Mouse (Mus musculus) left cerebral cortex, adult 2 months (tissue): Measurements from ENCODE around the gene Dock1. TPM values are rescaled to one million over a fixed set of nuclear protein-coding genes. Genes with fewer than 3 reads are reported as not detected.

Experiments used
- DNase-seq, 2 experiments: peaks; one replicate each; pipeline ENCODE4 v3.0.0; 2021 to 2022; ENCODE audit warnings: low spot score in 2 of 2, mixed read lengths in 1 of 2; ENCODE audit errors: extremely low spot score in 1 of 2
- H3K27ac ChIP-seq: fragments of 200-600 bp; 2 replicates; pipeline ENCODE4 v1.8.1; 2022
- H3K4me3 ChIP-seq: fragments of 200-600 bp; 2 replicates; pipeline ENCODE4 v1.8.1; 2022
- CTCF ChIP-seq: fragments of 200-600 bp; IDR thresholded peaks from 2 replicates; pipeline ENCODE4 v1.8.1; 2022; ENCODE audit warnings: antibody characterized with exemption, mild to moderate bottlenecking, moderate library complexity
- intact Hi-C: fragments of 180-260 bp; cut with DNase I; formaldehyde crosslinking; loops from one replicate; pipeline ENCODE4 v1.15.1; 2025
- total RNA-seq, 2 experiments: library from RNA; stranded (reverse); gene quantifications; 2 replicates each; pipeline ENCODE4 v1.2.3; 2021

Dock1 gene
- total RNA-seq, 2 experiments from 2014 or later, result 21.7 to 22.4 TPM

DNA sequence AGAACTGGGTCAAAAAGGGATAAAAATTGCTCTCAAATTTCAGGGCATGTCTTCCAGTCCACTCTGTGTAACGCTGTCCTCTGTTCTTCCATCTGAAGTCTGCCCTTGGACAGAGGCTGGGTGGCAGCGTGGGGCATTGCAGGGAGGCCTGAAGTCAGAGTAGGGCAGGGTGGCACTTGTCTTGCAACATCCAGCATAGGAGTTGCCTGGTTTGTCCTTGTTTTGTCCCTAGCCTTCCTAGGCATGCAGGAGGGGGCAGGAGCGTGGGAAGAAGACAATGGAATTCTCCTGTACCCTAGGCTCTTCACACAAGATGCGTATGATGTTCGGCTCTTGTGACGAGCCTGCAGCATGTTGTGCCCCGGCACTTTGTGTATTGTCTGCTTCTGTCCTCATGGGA is 273.2 kb downstream of the Dock1 start:
- Histone ChIP-seq H3K27ac (no peak overlapping the region), H3K4me3 (no peak overlapping the region)
- no peak for DNase-seq
- intact Hi-C loops, result no loop called here
- TF ChIP-seq CTCF, result no peak

DNA sequence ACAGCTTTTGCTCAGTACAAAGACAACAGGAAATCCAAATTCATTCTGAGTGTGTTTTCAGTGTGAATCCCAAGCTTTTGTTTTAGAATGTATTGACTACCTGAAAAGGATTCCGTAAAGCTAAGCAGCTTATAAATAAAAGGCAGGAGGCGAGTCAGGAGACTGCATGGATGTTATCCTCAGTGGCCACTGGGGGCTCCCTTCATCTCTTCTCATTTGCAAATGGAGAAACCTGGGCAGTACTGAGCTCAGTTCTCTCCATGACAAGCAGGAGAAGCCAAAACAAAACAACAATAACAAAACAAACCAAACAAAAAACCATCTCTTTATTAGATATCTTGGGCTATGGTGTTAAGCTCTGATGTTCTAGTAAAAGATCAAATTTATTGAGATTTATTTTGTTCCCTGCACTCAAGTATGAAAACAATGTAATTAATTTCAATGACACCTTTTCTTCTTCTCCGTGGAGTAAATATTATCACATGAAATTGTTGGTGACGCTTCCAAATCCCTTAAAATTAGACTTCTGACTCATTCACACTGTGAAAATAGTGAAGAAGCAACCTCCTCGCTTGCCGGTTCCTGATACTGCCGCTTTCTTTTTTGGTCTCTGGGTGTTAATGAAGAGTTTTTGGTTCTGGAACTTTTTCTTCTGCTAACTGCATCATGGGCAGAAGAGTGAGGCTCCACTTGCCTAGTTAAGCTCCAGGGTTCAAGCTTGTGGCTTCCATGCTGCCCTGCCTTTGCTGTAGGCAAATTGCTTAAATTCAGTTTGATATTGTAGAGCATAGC is 275.7 kb downstream of the Dock1 start:
- no peak for DNase-seq
- TF ChIP-seq CTCF, result peak; percentile 58
- H3K4me3 ChIP-seq, result no peak overlapping the region
- H3K27ac ChIP-seq, result no peak overlapping the region
- intact Hi-C loops, result no loop called here

DNA sequence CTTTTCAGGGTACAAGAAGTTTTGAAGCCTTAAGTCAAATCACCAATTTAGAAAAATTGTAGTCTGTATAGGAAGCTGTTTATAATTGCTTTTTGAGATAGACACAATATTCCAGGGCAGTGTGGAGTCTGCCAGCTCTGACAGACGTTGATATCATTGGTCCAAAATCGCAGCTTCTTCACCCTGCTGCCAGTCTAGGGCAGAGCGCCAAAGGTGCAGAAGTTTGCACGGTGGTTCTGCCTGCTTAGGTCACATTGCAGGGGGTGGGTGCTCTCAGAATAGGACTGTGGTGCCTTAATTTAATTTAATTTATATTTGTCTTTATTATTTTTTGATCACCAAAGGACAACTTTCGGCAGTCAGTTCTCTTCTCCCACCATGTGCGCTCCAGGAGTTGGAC is 288.6 kb downstream of the Dock1 start:
- intact Hi-C loops, result no loop called here
- H3K27ac ChIP-seq, result no peak overlapping the region
- no peak for TF ChIP-seq CTCF
- H3K4me3 ChIP-seq, result no peak overlapping the region
- DNase-seq, result no peak

DNA sequence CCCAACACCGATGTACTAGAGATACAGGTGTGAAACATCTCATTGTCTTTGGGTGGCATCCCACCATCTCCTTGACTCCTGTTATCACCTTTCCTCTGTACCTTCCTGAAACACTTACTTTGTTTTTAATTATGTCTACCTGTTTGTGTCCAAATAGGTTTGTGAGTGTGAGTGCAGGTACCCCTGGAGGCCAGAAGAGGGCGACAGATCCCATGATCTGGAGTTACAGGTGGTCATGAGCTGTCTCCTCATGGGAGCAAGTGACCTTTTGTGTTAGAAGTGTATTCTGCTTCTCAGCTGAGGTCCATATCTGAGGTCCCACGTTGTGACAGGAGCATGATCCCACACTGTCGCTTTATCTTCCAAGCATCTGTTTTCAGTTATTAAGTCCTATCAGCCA is 290.4 kb downstream of the Dock1 start:
- TF ChIP-seq CTCF, result peak; percentile 52
- no peak overlapping the region for H3K27ac ChIP-seq
- no peak overlapping the region for H3K4me3 ChIP-seq
- no peak for DNase-seq
- intact Hi-C loops, result no loop called here

DNA sequence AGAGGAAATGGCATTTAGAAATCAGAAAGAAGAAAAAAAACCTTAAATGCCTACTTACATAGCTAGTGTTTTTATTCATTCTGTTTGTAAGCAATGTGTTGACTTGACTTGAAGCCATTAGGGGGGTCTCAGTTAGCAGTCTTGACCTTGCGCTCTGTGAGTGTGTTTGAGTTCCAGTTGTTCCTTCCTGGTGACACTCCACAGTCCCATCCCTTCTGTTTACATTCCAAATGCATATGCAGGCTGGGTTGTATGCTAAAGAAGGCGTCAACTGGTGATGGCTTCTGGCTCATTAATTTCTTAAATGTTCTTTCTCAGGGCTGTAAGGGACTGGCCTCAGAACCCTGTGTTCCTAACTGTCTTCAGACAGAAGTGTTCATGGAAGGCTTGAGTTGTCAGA is 291.2 kb downstream of the Dock1 start:
- intact Hi-C loops, result no loop called here
- TF ChIP-seq CTCF, result no peak
- DNase-seq, result no peak
- no peak overlapping the region for H3K4me3 ChIP-seq
- H3K27ac ChIP-seq, result no peak overlapping the region

DNA sequence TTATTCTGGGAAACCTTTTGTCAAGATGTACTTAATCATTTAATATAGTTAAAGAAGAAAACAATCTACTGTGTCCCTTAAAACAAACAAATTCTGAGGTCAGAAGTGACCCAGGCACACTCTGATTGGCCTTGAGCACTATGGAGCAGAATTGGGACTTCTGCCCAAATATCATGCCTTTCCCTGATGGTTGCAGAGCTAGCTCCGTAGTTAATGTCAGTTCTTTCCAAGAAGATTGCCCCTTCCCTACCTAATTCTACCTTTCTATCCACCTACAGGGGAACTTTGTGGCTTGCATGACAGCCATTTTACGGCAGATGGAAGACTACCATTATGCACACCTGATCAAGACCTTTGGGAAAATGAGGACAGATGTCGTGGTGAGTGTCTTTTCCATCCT is 319.8 kb downstream of the Dock1 start:
- no peak overlapping the region for H3K27ac ChIP-seq
- intact Hi-C loops, result no loop called here
- DNase-seq, result no peak
- H3K4me3 ChIP-seq, result no peak overlapping the region
- TF ChIP-seq CTCF, result no peak

DNA sequence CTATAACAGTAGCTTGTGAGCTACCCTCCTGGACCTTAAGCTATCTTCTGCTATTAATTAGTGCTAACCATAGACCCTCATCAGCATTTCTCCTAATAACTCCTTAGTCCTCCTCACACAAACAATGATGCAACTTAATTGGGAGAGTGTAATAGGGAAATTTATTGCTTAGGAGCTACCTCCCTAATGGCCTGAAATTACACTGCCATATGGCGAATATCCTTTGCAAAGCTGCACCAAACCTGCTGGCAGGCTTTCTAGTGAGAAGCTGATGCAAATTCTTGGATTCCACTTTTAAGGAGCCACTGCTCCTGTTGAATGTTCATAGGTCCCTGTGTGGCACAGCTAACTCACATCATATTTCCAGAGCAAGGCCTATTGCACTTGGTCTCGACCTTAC is 320.5 kb downstream of the Dock1 start:
- no peak for DNase-seq
- Histone ChIP-seq H3K4me3 (no peak overlapping the region), H3K27ac (no peak overlapping the region)
- intact Hi-C loops, result loop anchor here (1.0 kb wide), 1 partner anchor 17 kb away; no protein-coding TSS in a partner anchor
- TF ChIP-seq CTCF, result no peak

DNA sequence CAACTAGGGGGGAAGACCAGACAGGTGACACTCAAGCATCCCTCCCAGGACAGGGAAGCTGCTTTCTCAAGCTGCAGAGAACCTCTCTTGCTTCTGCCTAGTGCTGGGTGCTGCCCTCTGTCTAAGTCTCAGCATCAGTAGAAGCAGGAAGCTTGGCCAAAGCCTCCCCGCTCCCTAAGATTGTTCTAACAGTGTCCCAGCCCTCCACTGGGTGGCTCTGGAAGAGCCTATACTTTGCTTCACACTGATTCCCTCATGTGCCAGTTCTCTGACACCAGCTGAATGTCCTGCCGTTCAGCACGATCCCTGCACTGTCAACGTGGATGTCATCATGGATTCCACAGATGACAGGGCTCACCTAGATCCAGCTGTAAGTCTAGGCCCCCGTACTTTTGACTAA is 324.5 kb downstream of the Dock1 start:
- intact Hi-C loops, result no loop called here
- DNase-seq, result no peak
- TF ChIP-seq CTCF, result no peak; the same call in 1 of the 2 replicates
- no peak overlapping the region for H3K27ac ChIP-seq
- no peak overlapping the region for H3K4me3 ChIP-seq

DNA sequence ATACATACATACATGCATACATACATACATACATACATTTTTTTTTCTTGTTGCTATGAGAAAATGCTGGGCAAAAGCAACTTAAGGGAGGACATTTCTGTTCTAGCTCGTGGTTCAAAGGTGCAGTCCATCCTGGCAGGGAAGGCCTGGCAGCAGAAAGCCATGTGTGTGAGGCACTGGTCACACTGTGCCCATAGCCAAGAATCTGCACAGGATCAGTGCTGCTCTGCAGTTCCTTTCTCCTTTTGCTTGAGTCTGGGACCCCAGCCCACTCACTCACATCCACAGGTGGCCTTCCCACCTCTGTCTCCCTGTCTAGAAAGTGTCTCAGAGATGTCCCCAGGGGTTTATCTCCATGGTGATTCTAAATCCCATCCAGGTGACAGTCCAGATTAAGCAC is 331.8 kb downstream of the Dock1 start:
- TF ChIP-seq CTCF, result no peak
- H3K27ac ChIP-seq, result no peak overlapping the region
- DNase-seq, result no peak
- no peak overlapping the region for H3K4me3 ChIP-seq
- intact Hi-C loops, result no loop called here

DNA sequence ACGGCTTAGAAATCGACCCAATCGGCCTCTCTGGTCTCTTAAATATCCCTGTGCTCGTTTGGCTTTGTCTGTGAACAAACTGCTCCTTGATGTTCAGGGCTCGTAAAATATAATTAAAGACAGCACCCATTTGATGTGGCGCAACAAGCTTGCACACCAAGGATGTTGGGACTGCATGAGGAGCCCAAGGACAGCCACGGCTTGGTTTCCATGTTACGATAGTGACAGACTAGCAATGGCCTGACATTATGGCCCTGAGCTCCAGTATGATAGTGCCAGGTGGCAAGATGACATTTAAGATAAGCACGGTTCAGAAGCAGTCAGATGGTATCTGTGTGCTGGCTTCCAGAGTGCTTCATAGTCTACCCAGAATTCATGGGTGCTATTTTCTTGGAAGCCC is 332.4 kb downstream of the Dock1 start:
- DNase-seq, result no peak
- H3K4me3 ChIP-seq, result no peak overlapping the region
- intact Hi-C loops, result no loop called here
- H3K27ac ChIP-seq, result no peak overlapping the region
- TF ChIP-seq CTCF, result no peak

DNA sequence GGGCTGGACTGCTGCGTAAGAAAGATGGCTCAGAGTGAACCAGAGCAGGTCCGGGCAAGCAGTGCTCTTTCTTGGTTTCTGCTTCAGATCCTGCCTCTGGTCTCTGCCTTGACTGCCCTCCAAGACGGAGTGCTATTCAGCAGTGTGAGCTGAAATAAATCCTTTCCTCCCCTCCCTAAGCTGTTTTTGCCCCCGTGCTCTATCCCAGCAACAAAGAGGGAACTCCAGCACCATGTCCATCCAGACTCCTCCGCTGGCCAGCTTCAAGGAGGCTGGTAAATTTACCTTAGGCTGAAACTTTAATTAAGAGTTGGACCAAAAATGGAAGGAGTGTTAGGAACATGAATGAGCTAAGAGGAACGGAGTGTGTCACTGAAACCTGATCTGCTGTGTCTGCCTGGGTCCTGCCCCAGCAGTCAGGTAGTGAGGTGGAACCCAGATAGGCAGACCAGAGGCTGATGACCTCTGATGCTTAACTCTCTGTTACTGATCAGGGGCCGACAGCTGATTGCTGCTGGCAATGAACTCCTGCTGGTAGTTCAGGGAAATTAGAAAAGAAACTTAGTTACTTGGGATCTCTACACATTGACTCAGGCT is 335.6 kb downstream of the Dock1 start:
- intact Hi-C loops, result no loop called here
- Histone ChIP-seq H3K4me3 (no peak overlapping the region), H3K27ac (no peak overlapping the region)
- DNase-seq, result no peak
- TF ChIP-seq CTCF, result no peak

DNA sequence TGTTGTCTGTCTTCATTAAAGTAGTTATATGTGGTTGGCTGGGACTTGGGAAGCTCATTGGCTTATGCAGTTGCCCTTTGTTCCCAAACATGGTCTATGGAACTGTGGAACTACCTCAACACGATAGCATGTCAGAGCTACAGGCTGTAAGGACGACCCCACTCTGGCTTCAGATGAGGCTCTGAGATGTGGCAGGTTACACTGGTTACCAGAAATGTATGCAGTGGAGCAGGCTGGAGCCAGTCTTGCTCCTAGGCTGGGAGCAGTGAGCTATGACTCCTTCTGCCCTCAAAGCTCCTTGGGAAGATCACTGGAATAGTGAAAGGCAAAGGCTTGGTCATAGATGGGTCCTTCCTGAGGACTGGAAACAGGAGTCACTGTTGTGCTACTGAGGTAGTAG is 337.6 kb downstream of the Dock1 start:
- intact Hi-C loops, result no loop called here
- TF ChIP-seq CTCF, result no peak
- no peak overlapping the region for H3K27ac ChIP-seq
- DNase-seq, result no peak
- no peak overlapping the region for H3K4me3 ChIP-seq

DNA sequence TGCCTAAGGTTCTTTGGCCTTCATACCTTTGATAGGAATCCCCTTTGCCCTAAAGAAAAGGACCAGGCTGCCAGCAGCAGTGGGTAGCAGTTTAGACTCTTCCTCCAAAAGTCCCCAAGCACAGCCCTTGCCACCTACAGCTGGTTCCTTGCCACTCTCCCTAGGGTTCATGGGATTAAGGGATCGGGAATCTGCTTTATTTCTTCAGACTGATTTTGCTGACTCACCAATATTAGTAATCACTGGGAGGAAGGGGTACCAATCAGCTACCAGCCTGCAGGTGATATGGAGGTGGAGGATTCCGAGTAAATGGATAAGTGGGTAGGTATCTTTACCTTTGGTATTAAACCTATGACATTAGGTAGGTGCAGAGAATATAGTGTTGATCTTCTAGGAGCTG is 340.5 kb downstream of the Dock1 start:
- Histone ChIP-seq H3K27ac (no peak overlapping the region), H3K4me3 (no peak overlapping the region)
- DNase-seq, result no peak
- intact Hi-C loops, result no loop called here
- TF ChIP-seq CTCF, result no peak
